Mouse (Mus musculus): Measurements from ENCODE around the gene Ldlr. TPM values are rescaled to one million over a fixed set of nuclear protein-coding genes. Genes with fewer than 3 reads are reported as not detected.

The Ldlr gene
- total RNA-seq, 1 experiment from 2014 or later = 96.1 TPM

- ATAC-seq (replicated peaks; ENCODE audit: insufficient number of reproducible peaks, low FRiP score, low TSS enrichment, poor library complexity, severe bottlenecking) = no peak
Observed at GRCm38 (mm10) chr9:21721036-21721435, 2.2 kb upstream of the Ldlr start.

- peak; percentile 86 for ATAC-seq (replicated peaks; ENCODE audit: insufficient number of reproducible peaks, low FRiP score, low TSS enrichment, poor library complexity, severe bottlenecking)
Observed at GRCm38 (mm10) chr9:21724147-21724536, 859 bp downstream of the Ldlr start.

GRCm38 (mm10) chr9:21725224-21726121, 2.2 kb downstream of the Ldlr start:
- no peak for ATAC-seq (replicated peaks; ENCODE audit: insufficient number of reproducible peaks, low FRiP score, low TSS enrichment, poor library complexity, severe bottlenecking)

GRCm38 (mm10) chr9:21726218-21726975, 3.1 kb downstream of the Ldlr start:
- ATAC-seq (replicated peaks; ENCODE audit: insufficient number of reproducible peaks, low FRiP score, low TSS enrichment, poor library complexity, severe bottlenecking) = no peak

- ATAC-seq (replicated peaks; ENCODE audit: insufficient number of reproducible peaks, low FRiP score, low TSS enrichment, poor library complexity, severe bottlenecking) = peak; percentile 18; the same call in 1 of the 2 replicates
Observed at GRCm38 (mm10) chr9:21728261-21728832, 5.1 kb downstream of the Ldlr start.

GRCm38 (mm10) chr9:21729264-21729663, 6.0 kb downstream of the Ldlr start:
- no peak for ATAC-seq (replicated peaks; ENCODE audit: insufficient number of reproducible peaks, low FRiP score, low TSS enrichment, poor library complexity, severe bottlenecking)

- no peak for ATAC-seq (replicated peaks; ENCODE audit: insufficient number of reproducible peaks, low FRiP score, low TSS enrichment, poor library complexity, severe bottlenecking)
Observed at GRCm38 (mm10) chr9:21732288-21732687, 9.0 kb downstream of the Ldlr start.

GRCm38 (mm10) chr9:21733446-21733845, 10.2 kb downstream of the Ldlr start:
- no peak for ATAC-seq (replicated peaks; ENCODE audit: insufficient number of reproducible peaks, low FRiP score, low TSS enrichment, poor library complexity, severe bottlenecking)

- ATAC-seq (replicated peaks; ENCODE audit: insufficient number of reproducible peaks, low FRiP score, low TSS enrichment, poor library complexity, severe bottlenecking) = no peak
Observed at GRCm38 (mm10) chr9:21733989-21734388, 10.7 kb downstream of the Ldlr start.

GRCm38 (mm10) chr9:21735126-21735525, 11.8 kb downstream of the Ldlr start:
- no peak for ATAC-seq (replicated peaks; ENCODE audit: insufficient number of reproducible peaks, low FRiP score, low TSS enrichment, poor library complexity, severe bottlenecking)

GRCm38 (mm10) chr9:21736580-21736979, 13.3 kb downstream of the Ldlr start:
- ATAC-seq (replicated peaks; ENCODE audit: insufficient number of reproducible peaks, low FRiP score, low TSS enrichment, poor library complexity, severe bottlenecking) = no peak

GRCm38 (mm10) chr9:21737188-21737587, 13.9 kb downstream of the Ldlr start:
- no peak for ATAC-seq (replicated peaks; ENCODE audit: insufficient number of reproducible peaks, low FRiP score, low TSS enrichment, poor library complexity, severe bottlenecking)

GRCm38 (mm10) chr9:21738776-21739175, 15.5 kb downstream of the Ldlr start:
- ATAC-seq (replicated peaks; ENCODE audit: insufficient number of reproducible peaks, low FRiP score, low TSS enrichment, poor library complexity, severe bottlenecking) = no peak

- peak; percentile 88 for ATAC-seq (replicated peaks; ENCODE audit: insufficient number of reproducible peaks, low FRiP score, low TSS enrichment, poor library complexity, severe bottlenecking)
Observed at GRCm38 (mm10) chr9:21740427-21740826, 17.1 kb downstream of the Ldlr start.

GRCm38 (mm10) chr9:21741514-21741913, 18.2 kb downstream of the Ldlr start:
- no peak for ATAC-seq (replicated peaks; ENCODE audit: insufficient number of reproducible peaks, low FRiP score, low TSS enrichment, poor library complexity, severe bottlenecking)

- no peak for ATAC-seq (replicated peaks; ENCODE audit: insufficient number of reproducible peaks, low FRiP score, low TSS enrichment, poor library complexity, severe bottlenecking)
Observed at GRCm38 (mm10) chr9:21747238-21747774, 24.0 kb downstream of the Ldlr start.

- no peak for ATAC-seq (replicated peaks; ENCODE audit: insufficient number of reproducible peaks, low FRiP score, low TSS enrichment, poor library complexity, severe bottlenecking)
Observed at GRCm38 (mm10) chr9:21748033-21748432, 24.8 kb downstream of the Ldlr start.

GRCm38 (mm10) chr9:21748491-21748890, 25.2 kb downstream of the Ldlr start:
- ATAC-seq (replicated peaks; ENCODE audit: insufficient number of reproducible peaks, low FRiP score, low TSS enrichment, poor library complexity, severe bottlenecking) = no peak

Data from monocyte, adult 5-6 weeks (primary cell).